Mouse (Mus musculus): Measurements from ENCODE around the gene Ints11. TPM values are rescaled to one million over a fixed set of nuclear protein-coding genes. Genes with fewer than 3 reads are reported as not detected.

Gene Ints11
- polyA plus RNA-seq, 1 experiment: 68.4 TPM

- TF ChIP-seq CEBPB (IDR thresholded peaks at IDR 0.05; ENCODE audit: low read depth): no peak
- no peak for TF ChIP-seq MYOD1 (IDR thresholded peaks at IDR 0.05; ENCODE audit: control insufficient read depth, insufficient read length, low read depth)
- no peak for TF ChIP-seq MYOG (IDR thresholded peaks at IDR 0.05; ENCODE audit: control insufficient read depth, extremely low read depth, insufficient read length)
- TF ChIP-seq USF1 (IDR thresholded peaks at IDR 0.05; ENCODE audit: low read depth): no peak
- no peak for TF ChIP-seq MAX (IDR thresholded peaks at IDR 0.05)
- no peak for TF ChIP-seq FOSL1 (IDR thresholded peaks at IDR 0.05; ENCODE audit: insufficient read depth, low read length, poor library complexity, severe bottlenecking)
- TF ChIP-seq CTCF (IDR thresholded peaks at IDR 0.05; ENCODE audit: control insufficient read depth, insufficient read depth, insufficient read length): no peak
- Histone ChIP-seq H3K27me3 (ENCODE audit: control insufficient read depth, insufficient read depth, insufficient read length) (no peaks in the 10 kb centered on the region), H3K36me3 (ENCODE audit: control insufficient read depth, insufficient read depth) (peaks cover 10% of the 10 kb centered on the region), H3ac (ENCODE audit: control insufficient read depth, insufficient read length, low read depth) (no peak overlapping the region), H3K79me2 (ENCODE audit: control insufficient read depth, insufficient read depth) (peaks cover 66% of the 10 kb centered on the region), H3K79me3 (ENCODE audit: low read depth) (peaks cover 56% of the 10 kb centered on the region), H3K4me3 (ENCODE audit: insufficient read depth, poor library complexity, severe bottlenecking) (no peak overlapping the region)
Observed at GRCm38 (mm10) chr4:155849792-155850451, 19.4 kb upstream of the Ints11 start.

DNA sequence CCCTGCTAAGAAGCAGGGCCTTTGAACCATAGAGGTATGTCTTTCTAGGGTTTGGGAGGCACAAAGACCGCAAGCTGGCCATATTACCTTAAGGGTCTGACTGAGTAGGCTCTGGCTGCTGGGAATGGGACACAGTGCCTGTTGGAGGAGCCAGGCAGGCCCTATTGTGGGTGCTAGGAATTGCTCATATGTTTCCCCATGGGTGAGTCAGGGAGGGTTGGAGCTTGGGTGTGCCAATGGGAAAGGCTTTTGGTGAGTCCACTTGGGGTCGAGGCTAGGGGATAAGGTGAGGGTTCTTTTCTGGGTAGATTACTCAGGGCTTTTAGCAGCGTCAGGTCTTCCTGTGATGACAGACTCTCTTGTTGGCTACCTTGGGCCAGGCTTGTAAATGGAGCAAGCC, 18.0 kb upstream of the Ints11 start:
- H3K79me2 ChIP-seq (ENCODE audit: control insufficient read depth, insufficient read depth): peaks cover 66% of the 10 kb centered on the region
- H3K4me3 ChIP-seq (ENCODE audit: insufficient read depth, poor library complexity, severe bottlenecking): no peak overlapping the region
- H3ac ChIP-seq (ENCODE audit: control insufficient read depth, insufficient read length, low read depth): no peak overlapping the region
- no peaks in the 10 kb centered on the region for H3K27me3 ChIP-seq (ENCODE audit: control insufficient read depth, insufficient read depth, insufficient read length)
- peaks cover 17% of the 10 kb centered on the region for H3K36me3 ChIP-seq (ENCODE audit: control insufficient read depth, insufficient read depth)
- TF ChIP-seq FOSL1 (IDR thresholded peaks at IDR 0.05; ENCODE audit: insufficient read depth, low read length, poor library complexity, severe bottlenecking): no peak
- TF ChIP-seq USF1 (IDR thresholded peaks at IDR 0.05; ENCODE audit: low read depth): no peak
- no peak for TF ChIP-seq CEBPB (IDR thresholded peaks at IDR 0.05; ENCODE audit: low read depth)
- no peak for TF ChIP-seq CTCF (IDR thresholded peaks at IDR 0.05; ENCODE audit: control insufficient read depth, insufficient read depth, insufficient read length)
- TF ChIP-seq MAX (IDR thresholded peaks at IDR 0.05): no peak
- TF ChIP-seq MYOG (IDR thresholded peaks at IDR 0.05; ENCODE audit: control insufficient read depth, extremely low read depth, insufficient read length): no peak
- no peak for TF ChIP-seq MYOD1 (IDR thresholded peaks at IDR 0.05; ENCODE audit: control insufficient read depth, insufficient read length, low read depth)
- H3K79me3 ChIP-seq (ENCODE audit: low read depth): peaks cover 56% of the 10 kb centered on the region

DNA sequence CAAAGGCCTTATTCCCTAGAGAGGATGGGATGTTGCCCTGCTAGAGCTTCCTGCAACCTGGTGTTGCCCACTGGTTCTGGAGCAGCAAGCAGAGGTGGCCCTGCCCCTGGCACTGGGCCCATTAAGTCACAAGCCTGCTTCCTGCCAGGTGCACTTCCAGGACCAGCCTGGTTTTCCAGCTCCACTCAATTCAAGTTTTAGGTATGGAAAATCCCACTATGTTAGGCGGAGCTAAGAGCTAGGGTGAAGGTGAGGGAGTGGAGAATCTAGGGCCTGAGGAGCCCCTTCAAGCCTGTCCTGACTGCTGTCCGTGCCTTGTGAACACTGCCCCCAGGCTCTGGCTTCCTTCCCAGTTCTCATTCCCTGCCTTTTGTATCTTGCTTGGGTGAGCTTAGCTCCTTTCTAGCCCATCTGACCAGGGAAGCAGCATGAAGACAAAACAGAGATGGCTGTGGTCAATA, 17.4 kb upstream of the Ints11 start:
- no peaks in the 10 kb centered on the region for H3K27me3 ChIP-seq (ENCODE audit: control insufficient read depth, insufficient read depth, insufficient read length)
- H3K4me3 ChIP-seq (ENCODE audit: insufficient read depth, poor library complexity, severe bottlenecking): no peak overlapping the region
- H3K36me3 ChIP-seq (ENCODE audit: control insufficient read depth, insufficient read depth): peaks cover 17% of the 10 kb centered on the region
- H3K79me3 ChIP-seq (ENCODE audit: low read depth): peaks cover 56% of the 10 kb centered on the region
- no peak overlapping the region for H3ac ChIP-seq (ENCODE audit: control insufficient read depth, insufficient read length, low read depth)
- TF ChIP-seq MYOD1 (IDR thresholded peaks at IDR 0.05; ENCODE audit: control insufficient read depth, insufficient read length, low read depth): no peak
- TF ChIP-seq FOSL1 (IDR thresholded peaks at IDR 0.05; ENCODE audit: insufficient read depth, low read length, poor library complexity, severe bottlenecking): no peak
- no peak for TF ChIP-seq USF1 (IDR thresholded peaks at IDR 0.05; ENCODE audit: low read depth)
- no peak for TF ChIP-seq CTCF (IDR thresholded peaks at IDR 0.05; ENCODE audit: control insufficient read depth, insufficient read depth, insufficient read length)
- no peak for TF ChIP-seq MYOG (IDR thresholded peaks at IDR 0.05; ENCODE audit: control insufficient read depth, extremely low read depth, insufficient read length)
- TF ChIP-seq CEBPB (IDR thresholded peaks at IDR 0.05; ENCODE audit: low read depth): no peak
- no peak for TF ChIP-seq MAX (IDR thresholded peaks at IDR 0.05)
- peaks cover 66% of the 10 kb centered on the region for H3K79me2 ChIP-seq (ENCODE audit: control insufficient read depth, insufficient read depth)

GRCm38 (mm10) chr4:155853421-155853820, 15.9 kb upstream of the Ints11 start:
- Histone ChIP-seq H3K36me3 (ENCODE audit: control insufficient read depth, insufficient read depth) (peaks cover 17% of the 10 kb centered on the region), H3K79me3 (ENCODE audit: low read depth) (peaks cover 48% of the 10 kb centered on the region), H3ac (ENCODE audit: control insufficient read depth, insufficient read length, low read depth) (no peak overlapping the region), H3K27me3 (ENCODE audit: control insufficient read depth, insufficient read depth, insufficient read length) (no peaks in the 10 kb centered on the region), H3K79me2 (ENCODE audit: control insufficient read depth, insufficient read depth) (peaks cover 56% of the 10 kb centered on the region), H3K4me3 (ENCODE audit: insufficient read depth, poor library complexity, severe bottlenecking) (no peak overlapping the region)
- TF ChIP-seq FOSL1 (IDR thresholded peaks at IDR 0.05; ENCODE audit: insufficient read depth, low read length, poor library complexity, severe bottlenecking) (no peak), MYOG (IDR thresholded peaks at IDR 0.05; ENCODE audit: control insufficient read depth, extremely low read depth, insufficient read length) (no peak), CTCF (IDR thresholded peaks at IDR 0.05; ENCODE audit: control insufficient read depth, insufficient read depth, insufficient read length) (no peak), MYOD1 (IDR thresholded peaks at IDR 0.05; ENCODE audit: control insufficient read depth, insufficient read length, low read depth) (no peak), USF1 (IDR thresholded peaks at IDR 0.05; ENCODE audit: low read depth) (no peak), CEBPB (IDR thresholded peaks at IDR 0.05; ENCODE audit: low read depth) (no peak), MAX (IDR thresholded peaks at IDR 0.05) (no peak)

DNA sequence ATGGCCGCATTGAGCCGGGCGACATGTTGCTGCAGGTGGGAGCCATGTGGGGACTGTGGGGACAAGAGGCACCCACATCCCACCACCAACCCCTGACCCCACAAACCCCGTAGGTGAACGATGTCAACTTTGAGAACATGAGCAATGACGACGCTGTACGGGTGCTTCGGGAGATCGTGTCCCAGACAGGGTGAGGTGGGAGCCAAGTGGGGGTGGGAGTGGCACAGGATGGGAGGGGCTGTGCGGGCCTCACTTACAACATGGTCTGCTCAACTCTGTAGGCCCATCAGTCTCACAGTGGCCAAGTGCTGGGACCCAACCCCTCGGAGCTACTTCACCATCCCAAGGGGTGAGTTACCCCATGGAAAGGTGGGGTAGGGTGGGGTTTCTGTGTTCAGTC, 14.4 kb upstream of the Ints11 start:
- peaks cover 16% of the 10 kb centered on the region for H3K36me3 ChIP-seq (ENCODE audit: control insufficient read depth, insufficient read depth)
- peaks cover 32% of the 10 kb centered on the region for H3K79me3 ChIP-seq (ENCODE audit: low read depth)
- no peaks in the 10 kb centered on the region for H3K27me3 ChIP-seq (ENCODE audit: control insufficient read depth, insufficient read depth, insufficient read length)
- TF ChIP-seq CEBPB (IDR thresholded peaks at IDR 0.05; ENCODE audit: low read depth): no peak
- TF ChIP-seq CTCF (IDR thresholded peaks at IDR 0.05; ENCODE audit: control insufficient read depth, insufficient read depth, insufficient read length): no peak
- TF ChIP-seq USF1 (IDR thresholded peaks at IDR 0.05; ENCODE audit: low read depth): no peak
- TF ChIP-seq MYOD1 (IDR thresholded peaks at IDR 0.05; ENCODE audit: control insufficient read depth, insufficient read length, low read depth): no peak
- TF ChIP-seq MYOG (IDR thresholded peaks at IDR 0.05; ENCODE audit: control insufficient read depth, extremely low read depth, insufficient read length): no peak
- no peak for TF ChIP-seq FOSL1 (IDR thresholded peaks at IDR 0.05; ENCODE audit: insufficient read depth, low read length, poor library complexity, severe bottlenecking)
- TF ChIP-seq MAX (IDR thresholded peaks at IDR 0.05): no peak
- H3K79me2 ChIP-seq (ENCODE audit: control insufficient read depth, insufficient read depth): peaks cover 40% of the 10 kb centered on the region
- H3ac ChIP-seq (ENCODE audit: control insufficient read depth, insufficient read length, low read depth): no peak overlapping the region
- no peak overlapping the region for H3K4me3 ChIP-seq (ENCODE audit: insufficient read depth, poor library complexity, severe bottlenecking)
